Mouse (Mus musculus) E14TG2a.4 (cell line): ENCODE results near the gene Ints6.

Experiments
- CTCF ChIP-seq: conservative IDR thresholded peaks from 2 replicates; pipeline ENCODE4 v1.5.1; 2014; ENCODE audit warnings: low read length
- NANOG ChIP-seq: IDR thresholded peaks from 2 replicates; pipeline ENCODE4 v1.6.1; 2014; ENCODE audit warnings: borderline replicate concordance, low read length, mixed read lengths

DNA sequence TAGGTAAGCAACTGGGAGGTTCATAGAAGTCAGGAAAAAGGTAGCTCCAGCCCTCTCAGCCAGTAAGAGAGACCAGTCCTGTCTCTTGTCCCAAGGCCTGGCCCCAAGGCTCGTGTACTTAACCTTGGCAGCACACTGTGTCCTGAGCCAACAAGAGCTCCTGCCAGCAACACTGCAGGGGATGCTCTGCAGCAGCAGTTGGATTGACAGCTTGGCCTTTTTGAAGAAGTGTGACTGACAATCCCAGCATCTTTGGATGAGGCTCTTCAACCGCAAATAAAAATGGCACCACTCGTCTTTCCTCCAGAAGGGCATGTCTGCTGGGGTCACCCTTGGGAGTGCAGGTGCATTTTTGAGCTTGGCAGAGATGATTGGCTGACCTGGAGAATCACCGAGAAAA, 120.6 kb downstream of the Ints6 start:
- TF ChIP-seq CTCF (no peak), NANOG (no peak)
